Mouse (Mus musculus): ENCODE results near the gene Rps16.

DNA sequence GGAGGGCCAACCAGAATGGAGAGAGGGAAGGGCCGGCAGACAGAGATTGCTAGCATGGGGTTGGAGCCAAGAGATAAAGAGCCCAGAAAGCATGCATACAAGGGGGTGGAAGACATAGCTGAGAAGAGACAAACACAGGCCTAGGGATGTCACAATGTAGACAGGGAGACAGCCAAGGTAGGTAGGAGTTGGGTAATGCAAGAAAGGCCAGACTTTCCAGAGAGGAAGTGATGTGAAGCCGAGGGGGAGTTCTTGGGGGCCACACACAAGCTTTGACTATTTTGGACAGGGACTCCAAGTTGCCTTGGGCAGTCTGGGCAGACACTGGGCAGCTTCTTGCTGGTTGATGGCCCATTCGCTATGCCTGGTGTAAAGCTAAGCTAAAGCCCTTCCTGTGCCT, 51.5 kb downstream of the Rps16 start:
- TF ChIP-seq CTCF (IDR thresholded peaks at IDR 0.05; ENCODE audit: low read depth) = no peak
- no peak for TF ChIP-seq EP300 (IDR thresholded peaks at IDR 0.05; ENCODE audit: low read depth)

All from liver, postnatal 0 days (tissue).